15 mouse cellular contexts compared by ENCODE assay signal in the genomic region with DNA sequence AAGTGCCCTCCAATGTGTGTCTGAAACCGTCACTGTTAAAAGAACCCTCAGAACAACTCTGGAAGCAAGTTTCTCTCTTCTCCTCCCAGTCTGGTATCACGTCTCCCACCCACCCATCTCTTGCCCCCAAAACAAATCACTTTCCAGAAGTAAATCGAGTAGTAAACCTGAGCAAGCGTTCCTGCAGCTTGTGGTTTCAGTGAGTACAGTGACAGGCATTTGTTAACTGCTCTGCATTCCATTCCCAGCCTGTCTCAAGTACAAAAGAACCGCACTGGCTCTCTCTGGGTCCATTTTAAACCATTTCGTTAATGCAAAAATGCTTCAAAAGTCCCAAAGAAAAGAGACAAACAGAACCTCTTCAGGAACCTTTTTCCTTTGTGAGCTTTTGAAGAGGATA.
"Had no signal": no experiment of that assay in that cellular context is flagged by ENCODE, and none has a peak within 500 bp of the region (broad histone marks: within the 10 kb centered on the region; RNA-seq: fewer than 3 reads in every experiment).

No protein-coding gene starts in this region.

- ATAC-seq: midbrain, embryonic 15.5 days had no signal

- H3K4me3 ChIP-seq: limb, embryonic 10.5 days; liver, embryonic 15.5 days; megakaryocyte, embryonic 14.5 days; midbrain, embryonic 15.5 days; neural tube, embryonic 12.5 days had no signal

- H3K27ac ChIP-seq: limb, embryonic 10.5 days; liver, embryonic 15.5 days; macrophage; midbrain, embryonic 15.5 days; neural tube, embryonic 12.5 days had no signal

- H3K9me3 ChIP-seq: limb, embryonic 10.5 days; liver, embryonic 15.5 days; megakaryocyte, embryonic 14.5 days; midbrain, embryonic 15.5 days; neural tube, embryonic 12.5 days had no signal

- H3K4me2 ChIP-seq: liver, embryonic 11.5 days; liver, embryonic 15.5 days; midbrain, embryonic 11.5 days; midbrain, embryonic 15.5 days; neural tube, embryonic 12.5 days had no signal

- H3K9ac ChIP-seq: liver, embryonic 15.5 days; midbrain, embryonic 15.5 days; neural tube, embryonic 12.5 days had no signal

- H3K4me1 ChIP-seq: limb, embryonic 10.5 days; liver, embryonic 15.5 days; megakaryocyte, embryonic 14.5 days; midbrain, embryonic 15.5 days; neural tube, embryonic 12.5 days had no signal

- H3K27me3 ChIP-seq: liver, embryonic 15.5 days; megakaryocyte, embryonic 14.5 days; midbrain, embryonic 15.5 days; neural tube, embryonic 12.5 days had no signal

- H3K36me3 ChIP-seq: limb, embryonic 10.5 days; liver, embryonic 15.5 days; midbrain, embryonic 15.5 days; neural tube, embryonic 12.5 days had no signal

- DNase-seq: kidney, postnatal 36 days; layer of hippocampus, adult 9-11 months; lung, adult 2 months; lung, postnatal 14 days; spleen, adult 18-20 months; thymus, adult 18-20 months; thymus, postnatal 14 days had no signal
